Mouse (Mus musculus) central nervous system, embryonic 11.5 days (tissue): Measurements from ENCODE around the gene Duxbl3. TPM values are rescaled to one million over a fixed set of nuclear protein-coding genes. Genes with fewer than 3 reads are reported as not detected.

ENCODE experiments used
- polyA plus RNA-seq: library from polyadenylated mRNA; depleted of rRNA; stranded (reverse); fragments of >200 nt; gene quantifications from 2 replicates; pipeline ENCODE4 v1.2.3, GENCODE M21; 2012; rRNA removed

Duxbl3 gene
- 8.3 and 11.2 TPM in 2 replicates for polyA plus RNA-seq

GRCm38 (mm10) chr14:26257756-26258617, at the start of gene Duxbl3:
TSS of gene Duxbl3 (plus strand) at chr14:26257962.

Other genes with a start within 250 kb of the Duxbl3 start
- 1.1 and 1.2 TPM in 2 replicates for gene Gm9780, start 215.3 kb upstream of the Duxbl3 start, polyA plus RNA-seq
- gene Tmem254c, start 190.6 kb upstream of the Duxbl3 start, polyA plus RNA-seq: 0.07 and 1.7 TPM in 2 replicates
- gene Cphx2, start 176.4 kb upstream of the Duxbl3 start, polyA plus RNA-seq: not detected in 2 replicates
- not detected in 2 replicates for gene Cphx3, start 175.7 kb upstream of the Duxbl3 start, polyA plus RNA-seq
- gene Duxbl2, start 139.6 kb upstream of the Duxbl3 start, polyA plus RNA-seq: not detected in 2 replicates
- gene Plac9b, start 75.5 kb upstream of the Duxbl3 start, polyA plus RNA-seq: 0.81 and 3.7 TPM in 2 replicates
- gene Tmem254b, start 50.9 kb upstream of the Duxbl3 start, polyA plus RNA-seq: 9.1 and 16.7 TPM in 2 replicates